ENCODE assay signal across 28 mouse cellular contexts in the genomic region with DNA sequence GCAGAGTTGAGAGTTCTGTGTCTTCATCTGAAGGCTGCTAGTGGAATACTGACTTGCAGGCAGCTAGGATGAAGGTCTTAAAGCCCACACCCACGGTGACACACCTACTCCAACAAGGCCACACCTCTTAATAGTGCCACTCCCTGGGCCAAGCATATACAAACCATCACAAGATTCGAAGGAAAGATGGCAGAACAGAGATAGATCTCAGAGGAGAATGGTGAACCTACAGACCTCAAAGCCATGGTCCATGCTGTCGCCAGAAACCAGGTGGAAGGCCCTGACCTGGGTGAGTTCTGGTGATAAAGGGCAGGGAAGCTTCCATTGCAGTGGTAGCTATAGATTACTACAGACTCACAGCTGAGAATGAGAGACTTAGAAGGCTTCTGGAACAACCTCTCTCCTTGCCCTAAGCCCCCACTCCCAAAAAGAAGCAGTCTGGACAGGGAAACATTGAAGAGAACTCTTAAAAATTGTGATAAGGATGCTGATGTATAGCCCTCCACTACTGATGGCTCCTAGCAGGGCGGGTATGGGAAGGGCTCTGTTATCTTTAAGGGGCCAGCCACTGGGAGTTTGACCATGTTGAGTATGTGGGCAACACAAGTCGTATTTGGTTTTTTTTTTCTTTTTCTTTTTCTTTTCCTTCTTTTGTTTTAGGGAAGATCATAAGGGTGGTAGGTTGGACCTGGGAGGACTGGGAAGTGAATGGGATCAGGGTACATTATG. TPM values are rescaled to one million over a fixed set of nuclear protein-coding genes. Genes with fewer than 3 reads are reported as not detected.
DNase-seq lines count a peak whose midpoint lies in the region; ATAC-seq and TF ChIP-seq lines count a peak whose summit lies in the region.
"Had no signal": no experiment of that assay in that cellular context is flagged by ENCODE, and none has a peak within 500 bp of the region (broad histone marks: within the 10 kb centered on the region; RNA-seq: fewer than 3 reads in every experiment).

No protein-coding gene starts in this region.

- peak; percentile 90 for ATAC-seq in erythroid progenitor cell, adult 5-6 weeks (replicated peaks; ENCODE audit: low FRiP score, poor library complexity, severe bottlenecking)
- ATAC-seq in liver, embryonic 14.5 days (ENCODE audit: insufficient read depth), result peak; percentile 97
- peak; percentile 67 for ATAC-seq in megakaryocyte-erythroid progenitor cell, adult 5-6 weeks (replicated peaks; ENCODE audit: low FRiP score, low TSS enrichment, poor library complexity, severe bottlenecking)
- no peak for ATAC-seq in midbrain, embryonic 13.5 days
- no peak for ATAC-seq in intestine, embryonic 15.5 days
- ATAC-seq: CD4-positive, CD25-positive, alpha-beta regulatory T cell, adult 4 months; forebrain, postnatal 0 days; hindbrain, postnatal 0 days; intestine, embryonic 16.5 days; lung, postnatal 0 days had no signal

- TF ChIP-seq EP300 in liver, embryonic 14.5 days (IDR thresholded peaks at IDR 0.05; ENCODE audit: low read depth), result no peak

- WGBS in liver, embryonic 14.5 days (ENCODE audit: insufficient replicate concordance), result 30% methylated on average over 5 of the region's 5 CpGs
- 80% methylated on average over 5 of the region's 5 CpGs for WGBS in midbrain, embryonic 13.5 days
- 72% methylated on average over 5 of the region's 5 CpGs for WGBS in intestine, embryonic 15.5 days

- peak overlapping the region; percentile 61 for H3K27ac ChIP-seq in liver, embryonic 14.5 days
- no peak overlapping the region for H3K27ac ChIP-seq in midbrain, embryonic 13.5 days
- H3K27ac ChIP-seq in intestine, embryonic 15.5 days, result no peak overlapping the region
- H3K27ac ChIP-seq: embryonic facial prominence, embryonic 12.5 days; forebrain, embryonic 12.5 days; heart, embryonic 10.5 days; hindbrain, embryonic 12.5 days; hindbrain, postnatal 0 days; left cerebral cortex, adult 2 months; limb, embryonic 12.5 days; neural tube, embryonic 13.5 days; stomach, embryonic 15.5 days had no signal

- H3K27me3 ChIP-seq in liver, embryonic 14.5 days (ENCODE audit: control insufficient read depth, insufficient read depth, low read length), result no peaks in the 10 kb centered on the region
- H3K27me3 ChIP-seq in midbrain, embryonic 13.5 days, result no peaks in the 10 kb centered on the region
- H3K27me3 ChIP-seq in intestine, embryonic 15.5 days (replicated peaks), result no peaks in the 10 kb centered on the region
- H3K27me3 ChIP-seq: embryonic facial prominence, embryonic 12.5 days; forebrain, embryonic 12.5 days; hindbrain, embryonic 12.5 days; limb, embryonic 12.5 days; neural tube, embryonic 13.5 days; stomach, embryonic 15.5 days had no signal

- peak overlapping the region; percentile 72 for H3K4me2 ChIP-seq in liver, embryonic 14.5 days (ENCODE audit: low read depth)
- no peak overlapping the region for H3K4me2 ChIP-seq in midbrain, embryonic 13.5 days (replicated peaks)
- H3K4me2 ChIP-seq in intestine, embryonic 15.5 days (replicated peaks), result no peak overlapping the region
- H3K4me2 ChIP-seq: embryonic facial prominence, embryonic 12.5 days; forebrain, embryonic 12.5 days; hindbrain, embryonic 12.5 days; limb, embryonic 12.5 days; midbrain, embryonic 11.5 days; neural tube, embryonic 13.5 days; stomach, embryonic 15.5 days had no signal

- DNase-seq in c-Kit-negative CD71-positive TER-119-positive erythroid progenitor cells, embryonic 14.5 days (ENCODE audit: low read depth, low spot score), result peak; percentile 30
- peak; percentile 27 to 40 (median 39) for DNase-seq in liver, embryonic 14.5 days (ENCODE audit: low read depth in 3 of 3, low spot score in 3 of 3)
- no peak for DNase-seq in layer of hippocampus, adult 11-12 months (ENCODE audit: low spot score)
- DNase-seq: adrenal gland, postnatal 25 days; cerebellum, adult 9-10 months; embryo, embryonic 11 days; forebrain, postnatal 0 days; heart, postnatal 36 days; kidney, adult 8-10 months; kidney, postnatal 10 days; lung, adult 18-20 months had no signal

- no peaks in the 10 kb centered on the region for H3K9me3 ChIP-seq in liver, embryonic 14.5 days (ENCODE audit: control insufficient read depth, low read length)
- no peaks in the 10 kb centered on the region for H3K9me3 ChIP-seq in midbrain, embryonic 13.5 days
- no peaks in the 10 kb centered on the region for H3K9me3 ChIP-seq in intestine, embryonic 15.5 days
- H3K9me3 ChIP-seq: embryonic facial prominence, embryonic 12.5 days; forebrain, embryonic 12.5 days; heart, embryonic 10.5 days; hindbrain, embryonic 12.5 days; limb, embryonic 12.5 days; neural tube, embryonic 13.5 days; stomach, embryonic 15.5 days had no signal

- no peaks in the 10 kb centered on the region for H3K36me3 ChIP-seq in liver, embryonic 14.5 days (replicated peaks; ENCODE audit: control insufficient read depth, insufficient read depth, low read depth)
- no peaks in the 10 kb centered on the region for H3K36me3 ChIP-seq in midbrain, embryonic 13.5 days
- H3K36me3 ChIP-seq in intestine, embryonic 15.5 days, result no peaks in the 10 kb centered on the region
- H3K36me3 ChIP-seq: embryonic facial prominence, embryonic 12.5 days; forebrain, embryonic 12.5 days; heart, embryonic 10.5 days; hindbrain, embryonic 12.5 days; limb, embryonic 12.5 days; neural tube, embryonic 13.5 days; stomach, embryonic 15.5 days had no signal

- peak overlapping the region; percentile 40; the same call in 1 of the 2 replicates for H3K9ac ChIP-seq in liver, embryonic 14.5 days (replicated peaks)
- no peak overlapping the region for H3K9ac ChIP-seq in midbrain, embryonic 13.5 days (replicated peaks)
- no peak overlapping the region for H3K9ac ChIP-seq in intestine, embryonic 15.5 days
- H3K9ac ChIP-seq: embryonic facial prominence, embryonic 12.5 days; forebrain, embryonic 12.5 days; forebrain, postnatal 0 days; hindbrain, embryonic 12.5 days; limb, embryonic 12.5 days; neural tube, embryonic 13.5 days; stomach, embryonic 15.5 days had no signal

- peak overlapping the region; percentile 41 to 48 for H3K4me3 ChIP-seq in liver, embryonic 14.5 days (ENCODE audit: insufficient read depth in 1 of 2, low read depth in 2 of 2, low read length in 2 of 2)
- H3K4me3 ChIP-seq in midbrain, embryonic 13.5 days (replicated peaks), result no peak overlapping the region
- H3K4me3 ChIP-seq in intestine, embryonic 15.5 days (replicated peaks), result no peak overlapping the region
- H3K4me3 ChIP-seq: embryonic facial prominence, embryonic 12.5 days; forebrain, embryonic 12.5 days; heart, embryonic 10.5 days; hindbrain, embryonic 12.5 days; left cerebral cortex, adult 2 months; limb, embryonic 12.5 days; neural tube, embryonic 13.5 days; stomach, embryonic 15.5 days had no signal

- H3K4me1 ChIP-seq in liver, embryonic 14.5 days (replicated peaks; ENCODE audit: control insufficient read depth in 2 of 2, insufficient read depth in 2 of 2, low read length in 1 of 2), result peaks cover 26 to 31% of the 10 kb centered on the region in 2 experiments
- H3K4me1 ChIP-seq in midbrain, embryonic 13.5 days (replicated peaks), result no peaks in the 10 kb centered on the region
- H3K4me1 ChIP-seq in intestine, embryonic 15.5 days (replicated peaks), result no peaks in the 10 kb centered on the region
- H3K4me1 ChIP-seq: embryonic facial prominence, embryonic 12.5 days; forebrain, embryonic 12.5 days; heart, embryonic 10.5 days; hindbrain, embryonic 12.5 days; limb, embryonic 12.5 days; neural tube, embryonic 13.5 days; stomach, embryonic 15.5 days had no signal

- TF ChIP-seq CTCF in liver, embryonic 14.5 days (IDR thresholded peaks at IDR 0.05; ENCODE audit: low read depth), result no peak

RNA-seq across cellular contexts. Expression of gene Tfcp2, which starts 6.1 kb away (rescaled TPM):
- total RNA-seq in erythroid progenitor cell, adult 5-6 weeks (2015; ENCODE audit: low replicate concordance), result 5.0 and 17.7 TPM in 2 replicates
- 17.1 and 21.6 TPM in 2 replicates for total RNA-seq in erythroid progenitor cell, adult 5-6 weeks (2017; ENCODE audit: low replicate concordance)
- polyA plus RNA-seq in liver, embryonic 14.5 days (2012; rRNA removed), result 2.1 and 2.6 TPM in 2 replicates
- 2.5 and 2.6 TPM in 2 replicates for polyA plus RNA-seq in liver, embryonic 14.5 days (2014; fragmentation: Nextera tagmentation; extraction: Ambion mirVana)
- total RNA-seq in megakaryocyte-erythroid progenitor cell, adult 5-6 weeks (2014; fragmentation: Nextera tagmentation), result 14.0 and 21.7 TPM in 2 replicates
- 18.5 and 33.1 TPM in 2 replicates for total RNA-seq in megakaryocyte-erythroid progenitor cell, adult 5-6 weeks (2017)
- 48.2 and 48.4 TPM in 2 replicates for polyA plus RNA-seq in midbrain, embryonic 13.5 days (2015; fragmentation: Nextera tagmentation; extraction: Ambion mirVana)
- 15.5 and 16.2 TPM in 2 replicates for polyA plus RNA-seq in intestine, embryonic 15.5 days (2015; fragmentation: Nextera tagmentation; extraction: Ambion mirVana)

RNA-seq across cellular contexts. Expression of gene Pou6f1, which starts 41.9 kb away (rescaled TPM):
- 3.2 and 4.6 TPM in 2 replicates for total RNA-seq in erythroid progenitor cell, adult 5-6 weeks (2015; ENCODE audit: low replicate concordance)
- 1.7 TPM in 1 of 2 replicates, not detected in the other for total RNA-seq in erythroid progenitor cell, adult 5-6 weeks (2017; ENCODE audit: low replicate concordance)
- polyA plus RNA-seq in liver, embryonic 14.5 days (2012; rRNA removed), result 0.46 and 0.77 TPM in 2 replicates
- polyA plus RNA-seq in liver, embryonic 14.5 days (2014; fragmentation: Nextera tagmentation; extraction: Ambion mirVana), result 0.19 and 0.39 TPM in 2 replicates
- total RNA-seq in megakaryocyte-erythroid progenitor cell, adult 5-6 weeks (2014; fragmentation: Nextera tagmentation), result 0.96 and 1.2 TPM in 2 replicates
- total RNA-seq in megakaryocyte-erythroid progenitor cell, adult 5-6 weeks (2017), result not detected in 2 replicates
- 45.5 and 47.8 TPM in 2 replicates for polyA plus RNA-seq in midbrain, embryonic 13.5 days (2015; fragmentation: Nextera tagmentation; extraction: Ambion mirVana)
- polyA plus RNA-seq in intestine, embryonic 15.5 days (2015; fragmentation: Nextera tagmentation; extraction: Ambion mirVana), result 4.0 and 4.4 TPM in 2 replicates

RNA-seq across cellular contexts. Expression of gene Dazap2, which starts 57.3 kb away (rescaled TPM):
- total RNA-seq in erythroid progenitor cell, adult 5-6 weeks (2015; ENCODE audit: low replicate concordance), result 203 and 210 TPM in 2 replicates
- 79.8 and 101 TPM in 2 replicates for total RNA-seq in erythroid progenitor cell, adult 5-6 weeks (2017; ENCODE audit: low replicate concordance)
- polyA plus RNA-seq in liver, embryonic 14.5 days (2012; rRNA removed), result 104 and 107 TPM in 2 replicates
- polyA plus RNA-seq in liver, embryonic 14.5 days (2014; fragmentation: Nextera tagmentation; extraction: Ambion mirVana), result 178 and 182 TPM in 2 replicates
- total RNA-seq in megakaryocyte-erythroid progenitor cell, adult 5-6 weeks (2014; fragmentation: Nextera tagmentation), result 208 and 229 TPM in 2 replicates
- 148 and 159 TPM in 2 replicates for total RNA-seq in megakaryocyte-erythroid progenitor cell, adult 5-6 weeks (2017)
- 162 and 166 TPM in 2 replicates for polyA plus RNA-seq in midbrain, embryonic 13.5 days (2015; fragmentation: Nextera tagmentation; extraction: Ambion mirVana)
- 245 and 263 TPM in 2 replicates for polyA plus RNA-seq in intestine, embryonic 15.5 days (2015; fragmentation: Nextera tagmentation; extraction: Ambion mirVana)

Comparison
In these comparisons a context has a peak if more than half of its experiments do, and no peak if none do; other contexts are left out.
1. ATAC-seq: peak in erythroid progenitor cell, adult 5-6 weeks (single experiment), liver, embryonic 14.5 days (single experiment) and megakaryocyte-erythroid progenitor cell, adult 5-6 weeks (single experiment); none in midbrain, embryonic 13.5 days (single experiment) and intestine, embryonic 15.5 days (single experiment).
2. H3K4me3 ChIP-seq: peak in liver, embryonic 14.5 days (2 of 2); none in midbrain, embryonic 13.5 days (single experiment) and intestine, embryonic 15.5 days (single experiment).